Mouse (Mus musculus) splenic B cell, adult 2 months (primary cell): ENCODE results near the gene Srl.
"Not testable (repeated sequence)": the region's sequence is repeated elsewhere in the genome, so short reads cannot be mapped to it uniquely, and the experiment has no call there.

Experiments used
- DNase-seq: peaks from one replicate; pipeline ENCODE4 v3.0.0-alpha.2; 2011; ENCODE audit warnings: low read depth, low spot score
- H3K27me3 ChIP-seq: 2 replicates; pipeline ENCODE4 v1.6.1; 2012; ENCODE audit warnings: mild to moderate bottlenecking, low read length, moderate library complexity, mixed read lengths; ENCODE audit not compliant: control insufficient read depth, poor library complexity, insufficient read depth, severe bottlenecking
- H3K36me3 ChIP-seq: 2 replicates; pipeline ENCODE4 v1.6.1; 2012; ENCODE audit warnings: mild to moderate bottlenecking, low read length, moderate library complexity, mixed read lengths; ENCODE audit not compliant: control insufficient read depth, poor library complexity, insufficient read depth, severe bottlenecking

Gene Srl

DNA sequence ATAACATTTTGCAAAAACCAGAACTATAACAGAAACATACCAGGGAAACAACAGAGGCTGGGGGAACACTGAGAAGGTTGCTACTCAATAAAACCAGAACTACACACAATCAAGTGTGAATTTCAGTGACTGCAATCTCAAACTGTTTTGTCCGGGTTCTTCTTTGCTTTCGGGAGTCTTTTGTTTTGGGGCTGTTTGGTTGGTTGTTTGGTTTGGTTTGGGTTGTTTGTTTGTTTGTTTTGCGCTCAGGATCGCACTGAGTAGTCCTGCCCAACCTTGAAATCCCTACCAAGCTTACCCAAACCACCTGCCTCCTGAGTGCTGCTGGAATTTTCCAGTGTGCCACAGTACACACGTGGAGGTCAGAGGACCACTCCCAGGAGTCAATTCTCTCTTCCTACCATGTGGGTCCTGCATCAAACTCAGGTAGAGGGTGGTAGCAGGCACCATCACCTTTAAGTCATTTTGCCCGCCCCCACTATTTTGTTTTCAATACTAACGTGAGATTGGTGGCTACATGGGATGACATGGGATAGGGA, 689 bp upstream of the Srl start:
- no peak for DNase-seq
- H3K36me3 ChIP-seq = no peaks in the 10 kb centered on the region
- no peaks in the 10 kb centered on the region for H3K27me3 ChIP-seq

DNA sequence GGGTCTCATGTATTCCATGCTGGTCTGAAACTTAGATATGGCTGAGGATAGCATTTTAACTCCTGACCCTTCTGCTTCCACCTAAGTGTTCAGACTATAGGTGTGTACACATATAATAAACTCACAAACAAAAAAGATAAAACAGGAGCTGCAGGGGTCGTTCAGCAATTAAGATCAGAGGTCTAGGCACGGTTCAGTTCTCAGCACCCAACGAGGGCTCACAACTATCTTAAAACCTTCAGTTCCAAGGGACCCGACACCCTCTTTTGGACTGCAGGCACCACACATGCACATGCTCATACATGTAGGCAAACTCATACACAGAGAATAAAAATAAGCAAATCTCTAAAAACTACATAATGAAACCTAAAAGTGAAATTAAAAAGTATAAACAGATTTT, 583 bp downstream of the Srl start:
- no peak for DNase-seq
- H3K27me3 ChIP-seq = no peaks in the 10 kb centered on the region

DNA sequence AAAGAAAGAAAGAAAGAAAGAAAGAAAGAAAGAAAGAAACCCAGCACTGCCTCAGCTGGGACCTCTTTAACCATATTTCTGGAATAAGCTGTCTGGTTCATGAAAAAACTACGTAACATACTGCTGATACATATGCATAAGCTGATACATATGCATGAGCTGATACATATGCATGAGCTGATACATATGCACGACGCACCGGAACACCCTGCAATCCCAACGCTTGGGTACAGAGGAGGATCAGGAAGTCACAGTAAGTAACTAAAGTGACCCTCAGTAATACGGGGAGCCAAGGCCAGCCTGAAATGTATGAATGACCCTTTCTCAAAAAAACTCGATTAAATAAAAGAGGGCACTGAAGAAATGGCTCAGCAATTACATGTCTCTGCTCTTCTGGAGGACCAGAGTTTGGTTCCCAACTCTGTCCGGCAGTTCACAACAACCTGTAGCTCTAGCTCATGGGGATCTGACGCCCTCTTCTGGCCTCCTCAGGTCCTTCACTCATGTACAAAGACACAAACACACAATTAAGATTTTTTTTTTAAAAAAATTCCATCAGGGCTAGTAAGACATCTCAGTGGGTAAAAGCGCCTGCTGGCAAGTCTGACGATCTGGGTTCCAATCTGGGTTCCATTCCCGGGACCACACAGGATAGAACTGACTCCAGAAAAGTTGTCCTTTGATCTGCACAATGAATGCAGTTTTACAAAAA, 1.4 kb downstream of the Srl start:
- no peak for DNase-seq
- Histone ChIP-seq H3K27me3 (no peaks in the 10 kb centered on the region), H3K36me3 (no peaks in the 10 kb centered on the region)

More for the DNA sequence above, 583 bp downstream of the Srl start:
- H3K36me3 ChIP-seq = no peaks in the 10 kb centered on the region

DNA sequence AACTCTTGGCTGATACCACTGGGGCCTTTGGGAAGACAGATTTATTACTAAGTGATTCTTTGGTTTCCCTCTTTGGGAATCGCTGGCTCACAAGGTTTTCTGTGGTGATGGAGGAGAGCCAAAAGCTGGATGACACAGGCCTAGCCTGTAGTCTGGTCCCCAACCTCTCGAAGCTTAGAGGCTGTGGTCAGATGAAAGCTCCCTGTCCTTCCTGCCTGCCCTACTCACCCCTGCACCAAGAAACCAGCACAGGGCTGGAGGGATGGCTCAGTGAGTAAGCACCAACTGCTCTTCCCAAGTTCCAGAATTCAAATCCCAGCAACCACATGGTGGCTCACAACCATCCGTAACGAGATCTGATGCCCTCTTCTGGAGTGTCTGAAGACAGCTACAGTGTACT, 2.1 kb downstream of the Srl start:
- H3K27me3 ChIP-seq = no peaks in the 10 kb centered on the region
- no peaks in the 10 kb centered on the region for H3K36me3 ChIP-seq
- DNase-seq = no peak

DNA sequence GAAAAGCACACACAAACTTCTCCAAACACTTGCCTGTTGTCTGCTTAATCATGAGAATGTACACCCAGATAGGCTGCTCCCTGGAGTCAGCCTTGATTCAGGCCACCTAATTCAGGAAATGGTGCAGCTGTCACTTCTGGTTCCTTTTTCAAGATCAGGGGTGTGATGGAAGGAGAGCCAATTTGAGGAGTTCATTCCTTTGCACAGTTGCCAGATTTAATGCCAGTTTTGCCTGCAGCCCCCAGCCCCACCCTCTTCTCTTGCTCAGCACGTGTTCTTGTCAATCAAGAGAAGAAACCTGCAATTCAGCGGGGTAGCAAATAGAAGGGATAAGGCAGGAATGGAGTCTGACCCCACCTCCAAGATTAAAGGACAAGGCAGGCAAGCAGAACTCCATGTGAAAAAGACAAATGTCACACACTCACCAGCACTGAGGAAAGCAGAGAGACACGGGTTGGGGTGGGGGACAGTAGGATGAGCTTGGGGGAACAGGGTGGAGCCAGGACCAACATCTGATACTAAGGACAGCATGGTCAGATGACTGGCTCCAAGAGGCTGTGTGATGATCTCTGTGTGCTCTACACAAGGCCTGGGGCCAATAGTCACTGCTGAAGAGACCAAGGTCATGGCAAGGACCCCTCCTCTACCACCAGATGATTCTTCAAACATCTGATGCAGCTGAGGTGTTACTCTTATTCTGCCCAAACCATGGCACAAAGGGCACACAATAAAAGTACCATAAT, 3.8 kb downstream of the Srl start:
- no peaks in the 10 kb centered on the region for H3K36me3 ChIP-seq
- no peaks in the 10 kb centered on the region for H3K27me3 ChIP-seq
- DNase-seq = no peak

DNA sequence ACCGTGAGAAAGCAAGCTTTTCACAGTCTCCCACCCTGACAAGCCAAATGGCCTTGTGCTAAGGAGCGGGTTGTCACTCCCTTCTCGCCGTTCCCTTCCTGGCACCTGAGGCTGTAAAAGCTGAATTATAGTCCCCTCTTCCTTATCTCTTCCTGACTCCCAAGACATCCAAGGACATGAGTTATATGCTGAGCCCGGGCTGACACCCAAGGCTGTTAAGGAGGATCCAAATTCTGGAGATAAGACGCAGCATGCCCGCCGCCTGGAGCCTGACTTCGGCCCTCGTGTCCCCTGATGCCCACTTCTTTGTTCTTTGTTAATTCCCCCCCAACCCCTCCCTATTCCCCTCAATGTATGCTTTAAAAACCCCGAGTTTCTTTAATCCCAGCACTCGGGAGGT, 14.2 kb downstream of the Srl start:
- DNase-seq, H3K27me3 ChIP-seq, H3K36me3 ChIP-seq: not testable (repeated sequence)

DNA sequence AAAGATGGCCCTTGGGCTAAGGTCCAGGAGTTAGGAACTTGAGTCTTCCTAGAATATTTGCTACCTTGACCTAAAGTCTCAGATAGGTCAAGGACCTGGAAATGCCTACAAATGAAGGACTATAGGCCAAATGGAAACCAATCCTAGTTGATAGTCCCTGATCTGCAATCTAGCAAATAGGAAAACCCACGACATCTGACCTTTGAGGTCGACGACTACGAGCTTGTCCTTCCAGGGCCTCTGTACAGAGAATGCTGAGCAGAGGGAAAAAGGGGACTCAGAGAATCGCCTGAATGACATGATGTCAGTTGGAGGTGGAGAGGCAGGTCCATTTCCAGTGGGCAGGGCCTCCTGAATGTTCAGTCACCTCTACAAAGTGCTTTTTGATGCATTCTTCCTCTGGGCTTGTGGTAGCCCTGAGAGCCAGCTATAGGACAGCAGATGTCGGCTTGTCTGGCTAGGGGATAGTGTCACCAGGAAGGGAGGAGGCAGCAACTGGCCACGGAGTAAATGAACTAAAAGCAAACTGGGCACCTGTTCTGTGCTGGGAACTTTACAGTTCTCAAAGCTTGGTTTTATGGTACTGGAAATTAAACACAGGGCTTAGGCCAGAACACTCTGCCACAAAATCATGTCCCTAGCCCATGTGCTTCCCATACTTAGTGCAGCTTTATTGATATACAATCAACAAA, 18.2 kb downstream of the Srl start:
- Histone ChIP-seq H3K27me3 (no peaks in the 10 kb centered on the region; the same call in 1 of the 2 replicates), H3K36me3 (no peaks in the 10 kb centered on the region)
- no peak for DNase-seq

DNA sequence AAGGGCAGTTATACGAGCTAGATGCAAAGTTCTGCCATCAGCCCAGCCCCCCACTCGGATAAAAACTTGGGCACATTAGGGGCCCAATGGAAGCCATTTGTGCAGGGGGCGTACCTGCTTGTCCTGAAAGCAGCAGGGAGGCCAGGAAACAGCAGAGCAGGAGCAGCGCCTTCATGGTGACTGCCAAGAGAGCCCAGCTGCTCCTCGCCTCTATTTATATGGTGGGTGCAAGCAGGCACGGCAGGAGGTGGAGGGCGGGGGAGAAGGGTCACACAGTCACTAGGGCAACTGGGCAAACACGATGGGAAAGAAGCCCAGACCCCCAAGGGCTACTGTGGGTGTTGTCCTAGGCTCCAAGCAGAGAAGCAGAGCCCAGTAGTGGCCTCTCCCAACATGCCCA, 18.7 kb downstream of the Srl start:
- no peaks in the 10 kb centered on the region for H3K36me3 ChIP-seq
- no peak for DNase-seq
- no peaks in the 10 kb centered on the region; the same call in 1 of the 2 replicates for H3K27me3 ChIP-seq

DNA sequence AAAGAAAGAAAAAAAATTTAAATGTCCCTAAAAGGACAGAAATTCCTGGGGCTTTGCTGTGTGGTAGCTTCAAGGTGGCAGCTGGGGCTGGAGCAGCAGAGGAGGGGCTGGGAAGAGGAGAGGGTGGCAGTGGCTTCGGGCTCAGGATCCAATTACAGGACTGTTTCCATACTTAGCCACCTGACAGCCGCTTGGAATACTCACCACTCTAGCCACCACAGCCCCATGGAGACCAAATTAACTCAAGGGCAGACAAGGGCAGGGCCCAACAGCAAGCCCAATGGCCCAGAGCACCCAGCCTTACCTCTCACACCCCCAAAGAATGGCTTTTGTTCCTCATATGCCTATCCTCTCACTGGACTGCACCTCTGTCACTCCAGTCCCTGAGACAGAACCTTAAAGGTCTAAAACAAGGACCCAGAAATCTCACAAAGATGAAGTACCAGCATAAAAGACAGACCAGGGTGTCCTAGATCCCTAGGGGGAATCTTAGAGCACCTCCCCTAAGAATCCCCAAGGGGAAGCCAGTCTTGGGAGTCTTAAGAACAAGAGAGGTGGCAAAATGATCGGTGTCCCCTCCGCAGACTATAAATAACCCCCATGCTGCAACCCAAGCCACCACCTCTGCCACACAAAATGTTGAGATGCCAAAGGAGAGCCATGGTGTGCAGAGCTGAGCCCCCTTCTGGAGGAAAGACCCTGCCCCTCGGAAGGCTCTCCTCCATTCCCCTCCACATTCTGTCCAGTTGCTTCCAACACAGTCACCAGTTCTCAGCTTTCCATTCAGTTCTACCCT, 19.7 kb downstream of the Srl start:
- no peak for DNase-seq
- H3K27me3 ChIP-seq = no peaks in the 10 kb centered on the region; the same call in 1 of the 2 replicates
- H3K36me3 ChIP-seq = no peaks in the 10 kb centered on the region

DNA sequence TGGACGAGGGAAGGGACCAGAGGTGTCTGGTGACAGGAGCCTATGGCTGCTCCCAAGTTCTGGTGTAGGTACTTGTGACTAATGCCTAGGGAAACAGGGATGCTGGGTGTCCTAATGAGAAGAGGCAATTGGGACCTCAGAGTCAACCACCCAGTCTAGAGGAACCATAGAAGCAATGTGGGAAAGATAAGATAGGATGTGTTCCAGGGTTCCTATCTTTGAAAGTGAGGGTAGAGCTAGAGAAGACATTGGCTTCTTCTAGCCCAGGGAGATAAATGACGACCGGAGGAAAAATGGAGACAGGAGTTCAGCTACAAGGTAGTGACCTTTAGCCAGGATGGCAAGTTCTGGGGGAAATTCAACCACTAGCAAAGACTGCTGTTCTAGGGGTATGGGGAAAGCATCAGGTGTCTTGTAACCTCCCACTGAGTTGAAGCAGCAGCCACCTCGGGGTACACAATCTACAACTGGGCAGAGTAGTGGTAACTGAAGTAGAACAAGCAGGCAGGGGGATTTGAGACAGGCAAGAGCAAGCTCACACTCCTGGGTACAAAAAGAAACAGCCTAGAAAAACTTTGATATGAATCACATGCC, 20.4 kb downstream of the Srl start:
- Histone ChIP-seq H3K27me3 (no peaks in the 10 kb centered on the region; the same call in 1 of the 2 replicates), H3K36me3 (no peaks in the 10 kb centered on the region)
- no peak for DNase-seq

DNA sequence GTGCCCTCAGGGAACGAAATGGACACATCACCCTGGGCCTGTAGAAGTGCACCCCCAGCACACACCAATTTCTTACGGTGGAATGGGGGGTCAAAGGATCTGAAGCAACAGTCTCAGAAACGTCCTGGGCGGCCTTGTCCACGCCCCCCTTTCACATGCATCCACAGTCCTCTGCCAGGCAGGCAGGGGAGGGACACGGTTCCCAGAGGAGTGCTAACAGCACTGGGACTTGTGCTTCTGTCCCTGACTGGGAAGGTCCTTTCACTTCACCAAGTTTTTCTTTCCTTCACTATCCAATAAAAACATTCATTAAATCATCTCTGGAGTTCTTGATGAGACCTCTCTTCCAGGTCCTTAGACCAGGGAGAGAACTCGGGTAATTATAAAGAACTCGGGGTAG, 20.9 kb downstream of the Srl start:
- Histone ChIP-seq H3K36me3 (no peaks in the 10 kb centered on the region), H3K27me3 (no peaks in the 10 kb centered on the region; the same call in 1 of the 2 replicates)
- no peak for DNase-seq

DNA sequence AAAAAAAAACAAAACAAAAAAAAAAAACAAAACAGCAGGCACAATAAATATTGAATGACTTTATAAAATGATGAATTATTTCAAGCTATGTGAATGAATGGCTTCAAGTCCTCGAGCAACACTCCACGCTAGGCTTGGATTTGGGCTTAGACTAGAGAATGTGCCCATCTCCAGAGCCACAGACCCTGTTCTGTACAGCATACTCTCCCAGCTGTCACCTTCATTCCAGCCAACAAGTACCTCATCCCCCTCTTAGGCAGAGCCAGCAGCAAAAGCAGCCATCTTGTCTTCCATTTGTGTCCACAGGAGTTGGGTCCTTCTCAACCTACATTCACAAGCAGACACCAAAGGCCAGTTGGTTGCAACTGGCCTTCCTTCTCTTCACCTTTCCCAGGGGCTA, 21.8 kb downstream of the Srl start:
- no peaks in the 10 kb centered on the region; the same call in 1 of the 2 replicates for H3K27me3 ChIP-seq
- H3K36me3 ChIP-seq = no peaks in the 10 kb centered on the region
- DNase-seq = no peak

DNA sequence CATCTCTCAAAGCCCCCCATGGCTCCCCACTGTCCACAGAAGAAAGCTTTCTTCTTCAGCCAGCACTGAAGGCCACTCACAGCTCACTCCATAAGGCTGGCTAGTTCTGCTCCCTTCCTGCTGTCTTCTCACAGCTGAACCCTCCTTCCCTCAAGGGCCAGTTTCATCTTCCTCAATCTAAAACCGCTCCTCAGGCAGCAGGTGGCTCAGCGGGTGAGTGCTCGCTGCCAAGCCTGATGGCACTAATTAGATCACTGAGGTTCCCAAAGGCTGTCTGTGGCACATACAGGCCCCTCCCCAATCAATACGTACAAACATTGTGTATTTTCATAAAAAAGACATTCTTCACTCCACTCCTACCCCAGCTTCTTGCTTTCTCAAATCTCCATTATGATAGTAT, 22.5 kb downstream of the Srl start:
- peak; percentile 70 for DNase-seq
- H3K36me3 ChIP-seq = no peaks in the 10 kb centered on the region
- no peaks in the 10 kb centered on the region; the same call in 1 of the 2 replicates for H3K27me3 ChIP-seq

DNA sequence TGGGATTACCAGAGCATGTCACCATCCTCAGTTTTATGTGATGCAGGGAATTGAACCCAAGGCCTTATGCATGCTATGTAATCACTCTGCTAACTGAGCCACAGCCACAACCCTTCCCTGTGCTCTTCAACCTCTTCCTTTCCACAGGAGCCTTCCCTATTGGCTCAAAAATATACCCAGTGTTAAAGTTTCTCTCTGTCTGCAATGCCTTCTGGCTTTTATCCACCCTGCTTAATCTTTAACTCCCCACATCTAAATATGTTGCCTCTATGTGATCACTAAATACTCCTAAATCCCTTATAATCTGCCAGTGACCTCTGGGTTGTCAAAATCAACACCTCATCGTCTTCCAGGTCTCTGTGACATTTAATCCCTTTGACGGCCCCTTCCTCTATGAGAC, 23.7 kb downstream of the Srl start:
- Histone ChIP-seq H3K36me3 (no peaks in the 10 kb centered on the region), H3K27me3 (no peaks in the 10 kb centered on the region; the same call in 1 of the 2 replicates)
- no peak for DNase-seq
